Mouse (Mus musculus): ENCODE measurements at regions not wholly inside any gene's neighbourhood (a gene's known extent, or its start where the extent isn't known, plus 50 kb on each side); places are given as distances from the start of the nearest gene placed in this dataset.
"Not testable (repeated sequence)": the region's sequence is repeated elsewhere in the genome, so short reads cannot be mapped to it uniquely, and the experiment has no call there.

GRCm38 (mm10) chr14:102161291-102162284 lies 431.8 kb downstream of the Lmo7 start:
- 0 out of 2 replicates have a peak, but pooled peaks have one; percentile 39 for ATAC-seq
- Histone ChIP-seq H3K27me3 (replicated peaks) (no peaks in the 10 kb centered on the region), H3K9ac (no peak overlapping the region), H3K4me1 (replicated peaks) (no peaks in the 10 kb centered on the region), H3K4me3 (replicated peaks) (no peak overlapping the region), H3K27ac (no peak overlapping the region), H3K9me3 (no peaks in the 10 kb centered on the region), H3K36me3 (no peaks in the 10 kb centered on the region), H3K4me2 (replicated peaks) (no peak overlapping the region)
- 80% methylated on average over 3 of the region's 3 CpGs for WGBS

- H3K9me3 ChIP-seq; H3K4me1 ChIP-seq (replicated peaks); H3K4me2 ChIP-seq (replicated peaks); H3K27me3 ChIP-seq (replicated peaks); H3K9ac ChIP-seq; H3K36me3 ChIP-seq; ATAC-seq; H3K4me3 ChIP-seq (replicated peaks); H3K27ac ChIP-seq: not testable (repeated sequence)
- WGBS: 95% methylated on average over 4 of the region's 4 CpGs
These were observed 420.7 kb downstream of the Lmo7 start for GRCm38 (mm10) chr14:102150410-102150809.

DNA sequence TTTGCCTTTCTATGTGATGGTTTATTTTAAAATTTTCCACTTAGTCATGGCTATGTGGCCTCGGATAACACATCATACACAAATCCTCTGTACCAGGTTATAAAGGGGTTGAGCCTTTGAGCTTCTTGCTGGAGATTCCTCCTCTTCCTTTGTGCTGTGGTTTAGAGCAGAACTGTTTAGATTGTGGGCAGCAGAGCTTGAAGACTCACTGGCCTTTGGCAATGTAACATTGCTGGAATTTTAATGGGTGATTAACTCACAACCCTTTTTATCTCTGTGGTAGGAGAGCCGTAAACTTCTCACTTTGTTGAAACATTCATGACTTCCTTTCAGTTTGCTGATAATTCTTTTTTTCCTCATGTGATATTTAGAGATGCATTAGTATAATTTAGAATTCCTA lies 413.0 kb downstream of the Lmo7 start:
- 23% methylated on average over 2 of the region's 2 CpGs for WGBS
- no peak overlapping the region for H3K9ac ChIP-seq
- no peak overlapping the region for H3K27ac ChIP-seq
- no peak for ATAC-seq
- no peak overlapping the region for H3K4me3 ChIP-seq (replicated peaks)
- H3K4me1 ChIP-seq (replicated peaks): no peaks in the 10 kb centered on the region
- H3K27me3 ChIP-seq (replicated peaks): no peaks in the 10 kb centered on the region
- no peaks in the 10 kb centered on the region for H3K36me3 ChIP-seq
- H3K4me2 ChIP-seq (replicated peaks): no peak overlapping the region
- H3K9me3 ChIP-seq: no peaks in the 10 kb centered on the region

- no peaks in the 10 kb centered on the region for H3K27me3 ChIP-seq (replicated peaks)
These were observed 409.2 kb downstream of the Lmo7 start for GRCm38 (mm10) chr14:102138936-102139335.

DNA sequence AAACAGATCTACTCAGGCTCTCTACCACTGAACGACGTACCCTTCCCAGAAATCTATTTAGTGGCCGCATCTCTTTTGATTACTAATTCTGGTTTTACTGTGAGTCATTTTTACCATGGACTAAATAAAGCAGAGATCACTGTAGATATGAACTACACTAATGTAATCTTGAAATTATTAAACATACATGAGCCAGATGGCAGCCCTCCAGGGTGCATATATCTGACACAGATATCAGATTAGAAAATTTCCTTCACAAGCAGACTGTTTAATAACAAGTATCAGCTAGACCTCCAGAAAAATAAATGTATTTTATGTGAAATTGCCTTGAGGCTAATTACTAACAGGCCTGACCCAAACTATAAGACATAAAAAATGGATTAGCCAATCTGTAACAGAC lies 388.4 kb downstream of the Lmo7 start:
- Histone ChIP-seq H3K4me2 (replicated peaks) (no peak overlapping the region), H3K4me1 (replicated peaks) (no peaks in the 10 kb centered on the region), H3K9me3 (no peaks in the 10 kb centered on the region), H3K4me3 (replicated peaks) (no peak overlapping the region), H3K27ac (no peak overlapping the region), H3K36me3 (no peaks in the 10 kb centered on the region), H3K27me3 (replicated peaks) (no peaks in the 10 kb centered on the region), H3K9ac (no peak overlapping the region)
- no peak for ATAC-seq
- 59% methylated on average over 3 of the region's 3 CpGs for WGBS

More at GRCm38 (mm10) chr14:102138936-102139335, 409.2 kb downstream of the Lmo7 start:
- Histone ChIP-seq H3K9ac (no peak overlapping the region), H3K4me2 (replicated peaks) (no peak overlapping the region), H3K36me3 (no peaks in the 10 kb centered on the region), H3K4me1 (replicated peaks) (no peaks in the 10 kb centered on the region), H3K4me3 (replicated peaks) (no peak overlapping the region), H3K9me3 (no peaks in the 10 kb centered on the region), H3K27ac (no peak overlapping the region)
- no peak for ATAC-seq
- WGBS: 94% methylated on average over 1 of the region's 1 CpGs

DNA sequence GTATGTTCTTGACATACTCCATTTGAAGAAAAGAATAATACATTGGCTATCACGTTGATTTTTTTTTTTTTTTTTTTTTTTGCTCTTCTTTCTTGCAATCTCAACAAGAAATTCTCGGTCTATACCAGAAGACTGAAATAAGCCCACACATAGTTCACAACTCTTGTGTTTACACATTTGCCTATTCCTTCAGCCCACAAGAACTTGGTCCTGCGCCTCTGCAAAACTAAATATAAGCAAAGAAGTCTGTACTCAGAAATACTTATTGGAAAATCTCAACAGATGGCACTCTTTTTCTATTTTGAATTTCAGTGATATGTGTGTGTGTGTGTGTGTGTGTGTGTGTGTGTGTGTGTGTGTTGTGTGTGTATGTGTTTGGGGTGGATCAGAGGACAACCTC lies 376.4 kb downstream of the Lmo7 start:
- H3K27ac ChIP-seq: no peak overlapping the region
- H3K36me3 ChIP-seq: no peaks in the 10 kb centered on the region
- ATAC-seq: no peak
- 67% methylated on average over 3 of the region's 3 CpGs for WGBS
- H3K4me2 ChIP-seq (replicated peaks): no peak overlapping the region
- H3K9me3 ChIP-seq: no peaks in the 10 kb centered on the region
- no peaks in the 10 kb centered on the region for H3K27me3 ChIP-seq (replicated peaks)
- H3K9ac ChIP-seq: no peak overlapping the region
- H3K4me3 ChIP-seq (replicated peaks): no peak overlapping the region
- no peaks in the 10 kb centered on the region for H3K4me1 ChIP-seq (replicated peaks)

GRCm38 (mm10) chr14:102094105-102094504 lies 364.3 kb downstream of the Lmo7 start:
- no peaks in the 10 kb centered on the region for H3K4me1 ChIP-seq (replicated peaks)
- H3K27ac ChIP-seq: no peak overlapping the region

GRCm38 (mm10) chr14:102092557-102092956 lies 362.8 kb downstream of the Lmo7 start:
- ATAC-seq: no peak
- Histone ChIP-seq H3K27ac (no peak overlapping the region), H3K27me3 (replicated peaks) (no peaks in the 10 kb centered on the region), H3K36me3 (no peaks in the 10 kb centered on the region), H3K4me1 (replicated peaks) (no peaks in the 10 kb centered on the region), H3K9ac (no peak overlapping the region), H3K4me3 (replicated peaks) (no peak overlapping the region), H3K4me2 (replicated peaks) (no peak overlapping the region), H3K9me3 (no peaks in the 10 kb centered on the region)
- WGBS: 80% methylated on average over 6 of the region's 6 CpGs

More at GRCm38 (mm10) chr14:102094105-102094504, 364.3 kb downstream of the Lmo7 start:
- Histone ChIP-seq H3K4me2 (replicated peaks) (no peak overlapping the region), H3K27me3 (replicated peaks) (no peaks in the 10 kb centered on the region), H3K9ac (no peak overlapping the region), H3K36me3 (no peaks in the 10 kb centered on the region), H3K9me3 (no peaks in the 10 kb centered on the region), H3K4me3 (replicated peaks) (no peak overlapping the region)
- no peak for ATAC-seq
- 91% methylated on average over 1 of the region's 1 CpGs for WGBS

DNA sequence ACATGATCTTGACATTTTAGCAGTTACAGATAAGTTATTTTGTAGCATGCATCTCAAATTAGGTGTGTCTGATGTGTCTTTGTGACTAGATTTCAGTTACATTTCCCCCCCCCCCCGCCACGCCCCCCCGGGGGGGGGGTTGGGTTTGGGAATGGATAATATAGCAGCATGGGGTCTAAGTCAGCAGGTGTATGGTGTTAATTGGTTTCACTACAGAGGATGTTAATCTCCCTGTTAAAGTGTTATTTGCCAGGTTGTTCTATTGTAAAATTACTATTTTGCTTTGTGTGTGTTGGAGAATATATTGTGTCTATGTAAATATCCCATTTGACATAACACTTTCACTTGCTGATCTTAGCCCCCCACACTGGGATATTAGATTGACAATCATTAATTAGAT lies 319.2 kb downstream of the Lmo7 start:
- no peak overlapping the region for H3K9ac ChIP-seq
- no peak overlapping the region for H3K27ac ChIP-seq
- no peak for ATAC-seq
- no peak overlapping the region for H3K4me2 ChIP-seq (replicated peaks)
- H3K4me3 ChIP-seq (replicated peaks): no peak overlapping the region
- H3K36me3 ChIP-seq: no peaks in the 10 kb centered on the region
- H3K4me1 ChIP-seq (replicated peaks): no peaks in the 10 kb centered on the region
- no peaks in the 10 kb centered on the region for H3K9me3 ChIP-seq
- 23% methylated on average over 3 of the region's 3 CpGs for WGBS
- H3K27me3 ChIP-seq (replicated peaks): no peaks in the 10 kb centered on the region

- Histone ChIP-seq H3K4me3 (replicated peaks) (no peak overlapping the region), H3K9me3 (no peaks in the 10 kb centered on the region)
These were observed 318.7 kb downstream of the Lmo7 start for GRCm38 (mm10) chr14:102048485-102048884.

DNA sequence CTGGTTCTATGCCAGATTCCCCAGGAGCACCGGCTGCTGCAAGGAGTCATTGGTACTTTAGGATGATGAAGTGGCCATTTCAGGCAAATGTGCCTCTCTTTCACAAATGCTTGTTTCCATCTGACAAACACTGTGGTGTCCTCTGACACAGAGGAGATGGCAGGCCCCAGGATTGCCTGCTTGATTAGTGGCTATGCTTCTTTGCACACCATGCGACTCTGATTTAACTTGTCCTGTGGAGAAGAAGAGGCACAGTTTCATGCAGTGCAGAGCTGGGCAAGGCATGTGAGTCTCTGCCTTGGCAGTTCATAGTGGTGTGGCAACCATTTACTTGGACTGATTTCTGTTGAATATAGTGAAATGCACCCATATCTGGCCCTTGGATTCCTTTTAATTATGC lies 308.4 kb downstream of the Lmo7 start:
- no peak overlapping the region for H3K9ac ChIP-seq
- H3K9me3 ChIP-seq: no peaks in the 10 kb centered on the region
- no peaks in the 10 kb centered on the region for H3K36me3 ChIP-seq
- no peak for ATAC-seq
- H3K4me3 ChIP-seq (replicated peaks): no peak overlapping the region
- H3K27me3 ChIP-seq (replicated peaks): no peaks in the 10 kb centered on the region
- 67% methylated on average over 2 of the region's 2 CpGs for WGBS
- H3K4me2 ChIP-seq (replicated peaks): no peak overlapping the region
- H3K27ac ChIP-seq: no peak overlapping the region
- no peaks in the 10 kb centered on the region for H3K4me1 ChIP-seq (replicated peaks)

More at GRCm38 (mm10) chr14:102048485-102048884, 318.7 kb downstream of the Lmo7 start:
- ATAC-seq: no peak
- no peaks in the 10 kb centered on the region for H3K4me1 ChIP-seq (replicated peaks)
- H3K36me3 ChIP-seq: no peaks in the 10 kb centered on the region
- no peak overlapping the region for H3K27ac ChIP-seq
- no peaks in the 10 kb centered on the region for H3K27me3 ChIP-seq (replicated peaks)
- no peak overlapping the region for H3K9ac ChIP-seq
- 52% methylated on average over 2 of the region's 3 CpGs for WGBS
- H3K4me2 ChIP-seq (replicated peaks): no peak overlapping the region

DNA sequence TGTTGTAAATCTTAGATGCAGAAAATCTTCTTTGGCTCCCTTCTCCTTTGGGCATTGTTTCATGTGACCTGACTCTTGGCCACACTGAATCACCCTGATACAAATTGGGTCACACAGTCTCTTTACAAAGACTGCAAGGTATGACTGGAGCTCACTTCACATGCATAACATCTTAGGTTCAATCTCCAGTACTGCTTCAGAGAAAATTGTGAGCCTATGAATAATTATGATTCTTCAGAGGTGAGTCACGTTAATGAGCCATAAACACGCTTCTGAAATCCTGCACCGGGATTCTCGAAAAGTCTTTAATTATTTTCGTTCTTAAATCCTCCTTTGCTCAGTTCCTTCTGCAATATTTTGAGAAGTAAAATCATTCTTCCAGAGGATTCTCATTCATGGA lies 307.7 kb downstream of the Lmo7 start:
- Histone ChIP-seq H3K4me3 (replicated peaks) (no peak overlapping the region), H3K27me3 (replicated peaks) (no peaks in the 10 kb centered on the region), H3K9me3 (no peaks in the 10 kb centered on the region), H3K4me2 (replicated peaks) (no peak overlapping the region), H3K36me3 (no peaks in the 10 kb centered on the region), H3K27ac (no peak overlapping the region), H3K4me1 (replicated peaks) (no peaks in the 10 kb centered on the region), H3K9ac (no peak overlapping the region)
- WGBS: 88% methylated on average over 5 of the region's 5 CpGs
- no peak for ATAC-seq

Measured in intestine, embryonic 15.5 days (tissue).